In the genomic region with DNA sequence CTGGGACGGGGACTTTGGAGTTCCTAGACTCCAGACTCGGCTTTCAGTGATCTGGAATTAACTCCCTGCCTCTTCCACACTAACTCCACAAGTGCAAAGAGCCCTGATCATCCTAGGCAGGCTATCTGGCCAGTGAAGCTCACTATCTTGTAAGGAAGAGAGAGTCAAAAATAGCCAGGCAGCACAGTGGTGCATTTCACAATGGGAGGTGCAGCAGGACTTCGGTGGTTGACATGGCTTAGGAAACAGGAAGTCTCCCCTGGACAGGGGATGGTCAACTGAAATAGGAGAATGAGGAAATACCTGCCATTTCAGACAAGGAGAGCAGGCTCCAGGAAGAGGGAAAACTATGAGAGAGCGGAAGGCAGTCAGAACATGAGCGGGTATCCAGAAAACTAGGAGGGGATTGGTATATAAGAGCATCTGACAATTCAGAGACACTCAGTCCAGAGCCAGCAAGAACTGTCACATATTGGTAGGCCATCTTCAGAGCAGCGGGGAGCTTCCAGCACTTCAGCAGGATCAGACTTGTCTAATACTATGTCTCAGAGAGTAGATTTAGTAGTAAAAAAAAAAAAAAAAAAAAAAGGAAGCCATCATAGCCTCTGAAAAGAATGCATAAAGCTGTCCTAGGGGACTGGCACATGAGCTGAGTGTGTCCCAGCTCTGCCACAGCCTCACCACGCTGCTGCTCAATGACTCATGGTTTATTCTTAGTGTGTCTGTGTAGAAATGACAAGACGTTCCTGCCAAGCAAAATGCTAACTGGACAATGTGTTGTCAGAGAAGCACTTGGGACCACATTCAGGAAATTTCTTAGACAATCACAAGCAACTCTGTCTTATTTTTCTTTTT, we compare ENCODE assay signal across 9 mouse cellular contexts.
DNase-seq lines count a peak whose midpoint lies in the region; ATAC-seq lines count a peak whose summit lies in the region.
"Had no signal": no experiment of that assay in that cellular context is flagged by ENCODE, and none has a peak within 500 bp of the region (broad histone marks: within the 10 kb centered on the region; RNA-seq: fewer than 3 reads in every experiment).

No protein-coding gene starts in this region.

- intact Hi-C loops in left cerebral cortex, postnatal 36 days (cut with DNase I): no loop called here

- ATAC-seq in embryonic facial prominence, embryonic 14.5 days (ENCODE audit: low read depth): no peak
- ATAC-seq in hindbrain, embryonic 16.5 days: no peak

- no peaks in the 10 kb centered on the region for H3K27me3 ChIP-seq in embryonic facial prominence, embryonic 14.5 days (replicated peaks; ENCODE audit: control insufficient read depth, insufficient read depth, low read length)
- H3K27me3 ChIP-seq in embryonic facial prominence, embryonic 10.5 days (replicated peaks; ENCODE audit: low read depth, poor library complexity, severe bottlenecking): no peaks in the 10 kb centered on the region
- H3K27me3 ChIP-seq in hindbrain, embryonic 16.5 days (replicated peaks; ENCODE audit: control insufficient read depth, insufficient read depth, low read length): no peaks in the 10 kb centered on the region

- no peak overlapping the region for H3K4me3 ChIP-seq in embryonic facial prominence, embryonic 14.5 days (ENCODE audit: low read depth, low read length)
- H3K4me3 ChIP-seq in embryonic facial prominence, embryonic 10.5 days: no peak overlapping the region
- H3K4me3 ChIP-seq in hindbrain, embryonic 16.5 days (ENCODE audit: low read length): no peak overlapping the region
- H3K4me3 ChIP-seq: kidney, embryonic 15.5 days had no signal

- H3K9ac ChIP-seq in embryonic facial prominence, embryonic 14.5 days (ENCODE audit: low read depth, low read length): no peak overlapping the region
- no peak overlapping the region for H3K9ac ChIP-seq in hindbrain, embryonic 16.5 days (ENCODE audit: low read depth, low read length)
- H3K9ac ChIP-seq: kidney, embryonic 15.5 days had no signal

- H3K4me2 ChIP-seq in embryonic facial prominence, embryonic 14.5 days (ENCODE audit: low read depth, low read length): no peak overlapping the region
- H3K4me2 ChIP-seq in hindbrain, embryonic 16.5 days (ENCODE audit: low read length): no peak overlapping the region
- H3K4me2 ChIP-seq: kidney, embryonic 15.5 days had no signal

- H3K4me1 ChIP-seq in embryonic facial prominence, embryonic 14.5 days (ENCODE audit: control insufficient read depth, insufficient read depth, low read length): no peaks in the 10 kb centered on the region
- H3K4me1 ChIP-seq in embryonic facial prominence, embryonic 10.5 days: no peaks in the 10 kb centered on the region
- no peaks in the 10 kb centered on the region for H3K4me1 ChIP-seq in hindbrain, embryonic 16.5 days (ENCODE audit: control insufficient read depth, insufficient read depth, low read depth, low read length)
- H3K4me1 ChIP-seq: kidney, embryonic 15.5 days had no signal

- no peak overlapping the region for H3K27ac ChIP-seq in embryonic facial prominence, embryonic 14.5 days (replicated peaks; ENCODE audit: low read depth, low read length)
- H3K27ac ChIP-seq in embryonic facial prominence, embryonic 10.5 days (replicated peaks): no peak overlapping the region
- H3K27ac ChIP-seq in hindbrain, embryonic 16.5 days (ENCODE audit: low read depth, low read length): no peak overlapping the region
- H3K27ac ChIP-seq: kidney, embryonic 15.5 days had no signal

- peak; percentile 5 for DNase-seq in embryonic facial prominence, embryonic 14.5 days (ENCODE audit: low spot score)
- DNase-seq in embryonic facial prominence, embryonic 10.5 days (ENCODE audit: low spot score): no peak
- DNase-seq in adrenal gland, postnatal 14 days: peak; percentile 42
- peak; percentile 50 to 75 for DNase-seq in heart, adult 18-20 months
- DNase-seq in left cerebral cortex, postnatal 36 days (ENCODE audit: low spot score in 2 of 2): peak; percentile 25 to 36
- DNase-seq in thymus, postnatal 10 days (ENCODE audit: low spot score in 2 of 2): no peak
- no peak for DNase-seq in spleen, postnatal 10 days (ENCODE audit: low spot score in 2 of 2)

- H3K9me3 ChIP-seq in embryonic facial prominence, embryonic 14.5 days (ENCODE audit: control insufficient read depth, low read length): no peaks in the 10 kb centered on the region
- no peaks in the 10 kb centered on the region for H3K9me3 ChIP-seq in embryonic facial prominence, embryonic 10.5 days
- H3K9me3 ChIP-seq in hindbrain, embryonic 16.5 days (ENCODE audit: control insufficient read depth, low read length): no peaks in the 10 kb centered on the region
- H3K9me3 ChIP-seq: kidney, embryonic 15.5 days had no signal

- WGBS in embryonic facial prominence, embryonic 14.5 days: 75% methylated on average over 8 of the region's 8 CpGs
- 84% methylated on average over 8 of the region's 8 CpGs for WGBS in embryonic facial prominence, embryonic 10.5 days
- WGBS in hindbrain, embryonic 16.5 days: 86% methylated on average over 8 of the region's 8 CpGs

- no peaks in the 10 kb centered on the region for H3K36me3 ChIP-seq in embryonic facial prominence, embryonic 14.5 days (ENCODE audit: control insufficient read depth, insufficient read depth, low read length)
- H3K36me3 ChIP-seq in embryonic facial prominence, embryonic 10.5 days (replicated peaks): no peaks in the 10 kb centered on the region
- no peaks in the 10 kb centered on the region for H3K36me3 ChIP-seq in hindbrain, embryonic 16.5 days (ENCODE audit: control insufficient read depth, insufficient read depth, low read length)
- H3K36me3 ChIP-seq: kidney, embryonic 15.5 days had no signal

Comparison
In these comparisons a context has a peak if more than half of its experiments do, and no peak if none do; other contexts are left out.
1. DNase-seq: peak in embryonic facial prominence, embryonic 14.5 days (single experiment), adrenal gland, postnatal 14 days (single experiment), heart, adult 18-20 months (2 of 2) and left cerebral cortex, postnatal 36 days (2 of 2); none in embryonic facial prominence, embryonic 10.5 days (single experiment), thymus, postnatal 10 days (0 of 2) and spleen, postnatal 10 days (0 of 2).